Mouse (Mus musculus): ENCODE data around the gene Oxsr1.

The Oxsr1 gene

GRCm38 (mm10) chr9:119192202-119192990, 129.8 kb downstream of the Oxsr1 start:
- in situ Hi-C loops (cut with MboI; ENCODE audit: low pct_unique_long_range_greater_than_20kb in 1 of 2, low sequenced_read_pairs in 2 of 2, unreplicated experiment in 1 of 2), result loop anchor here in 1 of 2 experiments (10.0 kb wide), 2 partner anchors 88 to 278 kb away; partner anchors contain the start of gene Dlec1
